Mouse (Mus musculus): Measurements from ENCODE around the gene Krtap4-13. TPM values are rescaled to one million over a fixed set of nuclear protein-coding genes. Genes with fewer than 3 reads are reported as not detected.
"Not testable (repeated sequence)": the region's sequence is repeated elsewhere in the genome, so short reads cannot be mapped to it uniquely, and the experiment has no call there.

Krtap4-13 gene
- polyA plus RNA-seq, 1 experiment from 2014 or later: not detected

GRCm38 (mm10) chr11:99804346-99804745 lies 5.3 kb downstream of the Krtap4-13 start, which contains the start of gene Gm11554:
Gene Gm11554, minus strand, starts transcription at chr11:99804446.
- not testable (repeated sequence) for H3K27ac ChIP-seq (ENCODE audit: low read depth, low read length); H3K9me3 ChIP-seq (ENCODE audit: control insufficient read depth, low read length); H3K36me3 ChIP-seq (ENCODE audit: control insufficient read depth, insufficient read depth, low read length); H3K9ac ChIP-seq (ENCODE audit: low read depth, low read length); H3K4me1 ChIP-seq (ENCODE audit: control insufficient read depth, insufficient read depth, low read length); ATAC-seq (ENCODE audit: low FRiP score, low TSS enrichment); H3K4me3 ChIP-seq (ENCODE audit: low read length); H3K27me3 ChIP-seq (ENCODE audit: control insufficient read depth, insufficient read depth, low read length); H3K4me2 ChIP-seq (replicated peaks; ENCODE audit: low read depth, low read length)
- WGBS: no CpG with 5 or more reads among the region's 1 CpGs

- WGBS: no CpG with 5 or more reads among the region's 1 CpGs
- H3K4me1 ChIP-seq (ENCODE audit: control insufficient read depth, insufficient read depth, low read length): not testable (repeated sequence)
Measured at GRCm38 (mm10) chr11:99798832-99799231, 10.9 kb downstream of the Krtap4-13 start, which contains the start of gene Gm11569. Gene Gm11569, minus strand, starts transcription at chr11:99798932.

GRCm38 (mm10) chr11:99793367-99793766 lies 16.3 kb downstream of the Krtap4-13 start, which contains the start of gene Gm11596:
Gene Gm11596, minus strand, starts transcription at chr11:99793467.
- Histone ChIP-seq H3K27ac (ENCODE audit: low read depth, low read length) (no peak within 1 kb of the TSS), H3K4me3 (ENCODE audit: low read length) (no peak within 1 kb of the TSS), H3K4me2 (replicated peaks; ENCODE audit: low read depth, low read length) (no peak within 1 kb of the TSS), H3K36me3 (ENCODE audit: control insufficient read depth, insufficient read depth, low read length) (no peaks in the 10 kb centered on the region), H3K9me3 (ENCODE audit: control insufficient read depth, low read length) (no peaks in the 10 kb centered on the region), H3K27me3 (ENCODE audit: control insufficient read depth, insufficient read depth, low read length) (no peaks in the 10 kb centered on the region), H3K4me1 (ENCODE audit: control insufficient read depth, insufficient read depth, low read length) (no peaks in the 10 kb centered on the region), H3K9ac (ENCODE audit: low read depth, low read length) (no peak within 1 kb of the TSS)
- no peak for ATAC-seq (ENCODE audit: low FRiP score, low TSS enrichment)
- WGBS: 83% methylated on average over 2 of the region's 2 CpGs

More at GRCm38 (mm10) chr11:99798832-99799231, 10.9 kb downstream of the Krtap4-13 start, which contains the start of gene Gm11569:
- H3K27ac ChIP-seq (ENCODE audit: low read depth, low read length); H3K9me3 ChIP-seq (ENCODE audit: control insufficient read depth, low read length); H3K36me3 ChIP-seq (ENCODE audit: control insufficient read depth, insufficient read depth, low read length); H3K4me2 ChIP-seq (replicated peaks; ENCODE audit: low read depth, low read length); ATAC-seq (ENCODE audit: low FRiP score, low TSS enrichment); H3K9ac ChIP-seq (ENCODE audit: low read depth, low read length); H3K27me3 ChIP-seq (ENCODE audit: control insufficient read depth, insufficient read depth, low read length); H3K4me3 ChIP-seq (ENCODE audit: low read length): not testable (repeated sequence)

- not testable (repeated sequence) for H3K4me1 ChIP-seq (ENCODE audit: control insufficient read depth, insufficient read depth, low read length); H3K27ac ChIP-seq (ENCODE audit: low read depth, low read length); H3K9me3 ChIP-seq (ENCODE audit: control insufficient read depth, low read length); H3K4me2 ChIP-seq (replicated peaks; ENCODE audit: low read depth, low read length); H3K27me3 ChIP-seq (ENCODE audit: control insufficient read depth, insufficient read depth, low read length); H3K36me3 ChIP-seq (ENCODE audit: control insufficient read depth, insufficient read depth, low read length); H3K4me3 ChIP-seq (ENCODE audit: low read length); H3K9ac ChIP-seq (ENCODE audit: low read depth, low read length); ATAC-seq (ENCODE audit: low FRiP score, low TSS enrichment)
Measured at GRCm38 (mm10) chr11:99784900-99785299, 24.8 kb downstream of the Krtap4-13 start, which contains the start of gene Krtap4-9. Gene Krtap4-9, plus strand, starts transcription at chr11:99785200.

GRCm38 (mm10) chr11:99780604-99781003 lies 29.1 kb downstream of the Krtap4-13 start, which contains the start of gene Krtap4-8:
Gene Krtap4-8, minus strand, starts transcription at chr11:99780704.
- ATAC-seq (ENCODE audit: low FRiP score, low TSS enrichment): no peak
- H3K4me3 ChIP-seq (ENCODE audit: low read length): no peak within 1 kb of the TSS
- no peaks in the 10 kb centered on the region for H3K27me3 ChIP-seq (ENCODE audit: control insufficient read depth, insufficient read depth, low read length)
- H3K4me1 ChIP-seq (ENCODE audit: control insufficient read depth, insufficient read depth, low read length): no peaks in the 10 kb centered on the region
- H3K4me2 ChIP-seq (replicated peaks; ENCODE audit: low read depth, low read length): no peak within 1 kb of the TSS
- WGBS: 98% methylated on average over 2 of the region's 2 CpGs
- no peak within 1 kb of the TSS for H3K9ac ChIP-seq (ENCODE audit: low read depth, low read length)
- no peak within 1 kb of the TSS for H3K27ac ChIP-seq (ENCODE audit: low read depth, low read length)
- no peaks in the 10 kb centered on the region for H3K9me3 ChIP-seq (ENCODE audit: control insufficient read depth, low read length)
- H3K36me3 ChIP-seq (ENCODE audit: control insufficient read depth, insufficient read depth, low read length): no peaks in the 10 kb centered on the region

DNA sequence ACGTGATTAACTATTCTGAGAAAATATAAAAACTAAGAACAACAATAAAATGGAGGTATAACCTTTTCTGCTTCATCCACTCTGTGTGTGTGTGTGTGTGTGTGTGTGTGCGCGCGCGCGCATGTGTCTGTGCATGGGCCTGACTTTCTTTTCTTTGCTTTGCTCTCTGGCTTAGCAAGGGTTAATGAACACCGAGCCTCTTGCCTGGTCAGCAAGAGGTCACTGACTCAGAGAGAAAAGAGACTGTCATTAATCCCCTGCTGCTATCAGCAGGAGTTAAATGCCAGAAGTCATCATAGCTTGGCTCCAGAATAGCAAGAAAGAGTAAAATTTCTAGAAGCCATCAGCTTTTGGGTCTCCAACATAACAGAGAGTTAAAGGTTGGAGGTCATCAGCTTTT lies 31.3 kb downstream of the Krtap4-13 start:
- no peak for ATAC-seq (ENCODE audit: low FRiP score, low TSS enrichment)
- Histone ChIP-seq H3K4me3 (ENCODE audit: low read length) (no peak overlapping the region), H3K27me3 (ENCODE audit: control insufficient read depth, insufficient read depth, low read length) (no peaks in the 10 kb centered on the region), H3K36me3 (ENCODE audit: control insufficient read depth, insufficient read depth, low read length) (no peaks in the 10 kb centered on the region), H3K4me2 (replicated peaks; ENCODE audit: low read depth, low read length) (no peak overlapping the region), H3K9me3 (ENCODE audit: control insufficient read depth, low read length) (no peaks in the 10 kb centered on the region), H3K4me1 (ENCODE audit: control insufficient read depth, insufficient read depth, low read length) (no peaks in the 10 kb centered on the region), H3K27ac (ENCODE audit: low read depth, low read length) (no peak overlapping the region), H3K9ac (ENCODE audit: low read depth, low read length) (no peak overlapping the region)
- 65% methylated on average over 7 of the region's 7 CpGs for WGBS

DNA sequence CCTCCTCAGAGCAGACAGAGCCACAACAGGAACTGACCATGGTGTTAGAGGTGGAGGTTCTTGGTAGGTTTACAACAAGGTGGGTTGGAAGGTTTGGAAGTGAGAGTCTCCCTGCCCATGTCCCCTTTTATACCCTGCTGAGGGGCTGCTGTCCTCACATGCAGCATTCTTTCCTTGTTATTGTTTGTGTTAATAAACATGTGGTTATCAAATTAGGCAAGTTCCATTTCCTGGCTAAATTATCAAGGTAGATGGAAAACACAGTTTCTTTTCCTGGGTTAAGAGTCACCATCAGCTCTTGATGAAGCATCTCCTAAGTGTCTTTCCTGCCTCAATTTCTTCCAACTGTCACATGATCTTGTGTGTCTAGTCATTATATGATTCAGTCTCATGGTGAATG lies 36.9 kb downstream of the Krtap4-13 start, which contains the start of gene Gm11595:
Gene Gm11595 (minus strand): TSS at position 101 of the 400 bp plus-strand sequence.
- not testable (repeated sequence) for H3K4me1 ChIP-seq (ENCODE audit: control insufficient read depth, insufficient read depth, low read length); H3K4me3 ChIP-seq (ENCODE audit: low read length); H3K27me3 ChIP-seq (ENCODE audit: control insufficient read depth, insufficient read depth, low read length); H3K9me3 ChIP-seq (ENCODE audit: control insufficient read depth, low read length); H3K4me2 ChIP-seq (replicated peaks; ENCODE audit: low read depth, low read length); H3K9ac ChIP-seq (ENCODE audit: low read depth, low read length); ATAC-seq (ENCODE audit: low FRiP score, low TSS enrichment); H3K36me3 ChIP-seq (ENCODE audit: control insufficient read depth, insufficient read depth, low read length); H3K27ac ChIP-seq (ENCODE audit: low read depth, low read length)

DNA sequence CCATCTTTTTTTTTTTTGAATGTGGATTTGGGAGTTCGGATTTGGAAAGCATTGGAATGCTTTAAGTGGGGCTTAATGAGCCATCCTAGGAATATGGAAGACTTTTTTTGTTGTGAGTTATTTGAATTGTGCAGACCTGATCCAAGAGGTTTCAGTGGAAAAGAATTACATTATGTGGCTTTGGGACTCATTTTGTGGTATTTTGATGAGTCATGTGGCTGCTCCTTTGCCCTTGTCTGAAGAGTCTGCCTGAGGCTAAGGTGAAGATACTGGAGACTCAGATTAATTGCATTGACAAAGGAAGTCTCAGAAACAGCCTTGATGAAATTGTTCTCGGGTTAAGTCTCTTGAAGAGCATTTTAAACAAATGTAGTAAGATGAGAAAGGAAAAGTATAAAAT lies 41.3 kb downstream of the Krtap4-13 start:
- H3K27me3 ChIP-seq (ENCODE audit: control insufficient read depth, insufficient read depth, low read length): no peaks in the 10 kb centered on the region
- no peak overlapping the region for H3K4me2 ChIP-seq (replicated peaks; ENCODE audit: low read depth, low read length)
- 68% methylated on average over 2 of the region's 2 CpGs for WGBS

More for the DNA sequence above, 41.3 kb downstream of the Krtap4-13 start:
- Histone ChIP-seq H3K36me3 (ENCODE audit: control insufficient read depth, insufficient read depth, low read length) (no peaks in the 10 kb centered on the region), H3K4me1 (ENCODE audit: control insufficient read depth, insufficient read depth, low read length) (no peaks in the 10 kb centered on the region), H3K9me3 (ENCODE audit: control insufficient read depth, low read length) (no peaks in the 10 kb centered on the region), H3K4me3 (ENCODE audit: low read length) (no peak overlapping the region), H3K27ac (ENCODE audit: low read depth, low read length) (no peak overlapping the region), H3K9ac (ENCODE audit: low read depth, low read length) (no peak overlapping the region)
- no peak for ATAC-seq (ENCODE audit: low FRiP score, low TSS enrichment)
